Mouse (Mus musculus): ENCODE measurements around the gene Sgms1. TPM values are rescaled to one million over a fixed set of nuclear protein-coding genes. Genes with fewer than 3 reads are reported as not detected.

Gene Sgms1
- polyA plus RNA-seq, 1 experiment, result 40.7 TPM

DNA sequence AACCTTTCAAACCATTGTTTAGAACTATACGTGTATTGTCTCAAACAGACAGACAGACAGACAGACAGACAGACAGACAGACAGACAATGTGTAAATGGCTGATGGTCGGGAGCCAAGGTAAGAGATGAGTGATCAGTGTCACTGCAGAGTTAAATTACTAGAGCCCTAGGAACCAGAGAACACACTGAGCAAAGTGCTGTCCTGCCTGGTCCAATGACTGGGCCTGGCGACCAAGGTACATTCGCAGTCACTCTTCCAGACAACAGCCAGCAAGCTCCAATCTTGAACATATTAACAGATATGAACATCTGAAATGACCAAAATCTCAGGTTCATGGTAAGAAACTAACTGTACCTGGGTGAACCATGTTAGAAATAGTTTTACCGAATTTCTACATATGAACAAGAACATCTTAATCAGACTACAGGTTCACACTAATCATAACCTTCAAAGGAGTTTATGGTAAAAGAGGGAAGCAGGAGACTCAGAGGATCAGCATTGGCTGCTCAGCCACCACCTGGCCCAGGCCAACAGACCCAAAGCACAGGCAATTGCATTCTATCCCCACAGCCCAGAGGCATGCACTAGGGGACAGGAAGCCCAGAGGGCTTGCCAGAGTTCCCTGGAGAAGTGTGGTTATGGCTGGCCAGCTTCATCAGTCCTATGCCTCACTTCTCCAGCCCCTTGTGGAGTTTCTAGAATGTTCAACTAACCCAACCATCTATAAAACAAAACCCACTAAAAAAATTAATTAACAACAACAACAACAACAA is 104.6 kb downstream of the Sgms1 start:
- H3K27me3 ChIP-seq (replicated peaks; ENCODE audit: control insufficient read depth, insufficient read depth, low read length), result no peaks in the 10 kb centered on the region
- H3K27ac ChIP-seq (ENCODE audit: insufficient read depth, low read depth, low read length), result peak overlapping the region; percentile 59
- peaks cover 22% of the 10 kb centered on the region for H3K4me1 ChIP-seq (ENCODE audit: control insufficient read depth, insufficient read depth, low read length)
- 72% methylated on average over 5 of the region's 5 CpGs for WGBS
- no peak overlapping the region for H3K4me3 ChIP-seq (ENCODE audit: insufficient read depth, low read depth, low read length)
- peak; percentile 71 for DNase-seq
- no peaks in the 10 kb centered on the region for H3K36me3 ChIP-seq (ENCODE audit: control insufficient read depth, insufficient read depth, low read length)
- TF ChIP-seq POLR2A (IDR thresholded peaks at IDR 0.05; ENCODE audit: low read depth, low read length) (no peak), CTCF (conservative IDR thresholded peaks at IDR 0.05; ENCODE audit: insufficient read depth, insufficient read length, low read depth, low read length) (no peak)

DNA sequence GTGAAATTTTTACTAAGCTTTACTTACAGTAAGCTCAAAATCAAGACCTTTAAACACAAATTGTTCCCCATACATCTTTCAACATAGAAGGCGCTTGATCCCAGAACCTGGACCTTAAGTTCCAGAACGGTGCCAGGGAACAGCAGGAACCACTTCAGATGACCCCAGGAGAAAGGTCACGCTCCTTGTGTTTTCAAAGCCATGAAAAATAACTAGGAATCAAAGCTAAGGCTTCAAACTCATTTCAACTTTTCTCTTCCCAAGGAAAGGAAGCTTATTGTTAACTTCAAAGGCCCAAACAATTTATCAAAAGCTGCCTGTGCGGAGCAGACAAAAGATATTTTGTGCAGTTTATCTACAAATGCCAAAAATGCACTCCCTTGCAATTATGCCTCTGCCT is 107.6 kb downstream of the Sgms1 start:
- TF ChIP-seq POLR2A (IDR thresholded peaks at IDR 0.05; ENCODE audit: low read depth, low read length) (no peak), CTCF (conservative IDR thresholded peaks at IDR 0.05; ENCODE audit: insufficient read depth, insufficient read length, low read depth, low read length) (no peak)
- Histone ChIP-seq H3K4me1 (ENCODE audit: control insufficient read depth, insufficient read depth, low read length) (peaks cover 30% of the 10 kb centered on the region), H3K27ac (ENCODE audit: insufficient read depth, low read depth, low read length) (no peak overlapping the region; the same call in 1 of the 2 replicates), H3K36me3 (ENCODE audit: control insufficient read depth, insufficient read depth, low read length) (no peaks in the 10 kb centered on the region), H3K27me3 (replicated peaks; ENCODE audit: control insufficient read depth, insufficient read depth, low read length) (no peaks in the 10 kb centered on the region), H3K4me3 (ENCODE audit: insufficient read depth, low read depth, low read length) (no peak overlapping the region)
- DNase-seq, result peak; percentile 71
- 54% methylated on average over 4 of the region's 4 CpGs for WGBS

DNA sequence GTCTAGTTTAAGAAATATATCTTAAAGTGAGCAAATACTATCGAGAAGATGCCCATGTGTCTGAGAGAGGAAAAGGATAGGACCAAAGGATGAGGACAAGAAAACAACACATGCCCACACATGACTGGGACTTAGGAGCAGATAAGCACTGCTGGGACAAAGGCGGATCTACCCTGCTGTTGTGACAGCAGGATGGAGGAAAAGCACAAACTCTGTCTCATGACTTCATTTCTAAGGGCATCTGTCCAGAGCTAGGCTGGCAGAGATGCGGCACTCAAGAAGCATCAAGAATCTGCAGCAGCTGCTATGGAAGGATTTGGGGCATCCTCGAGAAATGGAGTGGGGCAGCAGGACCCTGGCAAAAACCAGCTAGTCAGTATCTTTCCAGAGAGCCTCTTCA is 109.1 kb downstream of the Sgms1 start:
- TF ChIP-seq POLR2A (IDR thresholded peaks at IDR 0.05; ENCODE audit: low read depth, low read length) (no peak), CTCF (conservative IDR thresholded peaks at IDR 0.05; ENCODE audit: insufficient read depth, insufficient read length, low read depth, low read length) (no peak)
- no peaks in the 10 kb centered on the region for H3K27me3 ChIP-seq (replicated peaks; ENCODE audit: control insufficient read depth, insufficient read depth, low read length)
- 81% methylated on average over 4 of the region's 4 CpGs for WGBS
- H3K4me3 ChIP-seq (ENCODE audit: insufficient read depth, low read depth, low read length), result no peak overlapping the region
- H3K27ac ChIP-seq (ENCODE audit: insufficient read depth, low read depth, low read length), result no peak overlapping the region
- peaks cover 43% of the 10 kb centered on the region for H3K4me1 ChIP-seq (ENCODE audit: control insufficient read depth, insufficient read depth, low read length)
- DNase-seq, result no peak
- H3K36me3 ChIP-seq (ENCODE audit: control insufficient read depth, insufficient read depth, low read length), result no peaks in the 10 kb centered on the region

DNA sequence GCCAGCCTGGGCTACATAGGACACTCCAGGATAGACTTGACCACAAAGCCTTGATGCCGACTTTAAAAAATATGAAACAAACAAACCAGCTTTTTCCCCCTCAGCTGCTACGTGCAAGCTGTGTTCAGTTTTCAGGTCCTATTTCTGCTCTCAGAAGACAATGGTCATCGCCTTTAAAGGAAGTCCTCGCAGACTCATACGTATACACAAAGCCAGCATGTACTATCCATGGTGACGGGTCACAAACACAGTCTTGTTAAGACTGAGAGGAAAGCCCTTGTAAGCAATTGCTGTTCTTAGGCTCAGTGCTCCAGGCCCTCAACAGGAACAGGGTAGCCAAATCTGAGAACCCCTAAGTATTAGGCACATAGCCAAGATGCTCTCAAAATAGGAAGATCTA is 110.1 kb downstream of the Sgms1 start:
- TF ChIP-seq POLR2A (IDR thresholded peaks at IDR 0.05; ENCODE audit: low read depth, low read length) (no peak), CTCF (conservative IDR thresholded peaks at IDR 0.05; ENCODE audit: insufficient read depth, insufficient read length, low read depth, low read length) (no peak)
- peaks cover 46% of the 10 kb centered on the region for H3K4me1 ChIP-seq (ENCODE audit: control insufficient read depth, insufficient read depth, low read length)
- 89% methylated on average over 6 of the region's 6 CpGs for WGBS
- H3K27ac ChIP-seq (ENCODE audit: insufficient read depth, low read depth, low read length), result no peak overlapping the region
- DNase-seq, result no peak
- no peaks in the 10 kb centered on the region for H3K27me3 ChIP-seq (replicated peaks; ENCODE audit: control insufficient read depth, insufficient read depth, low read length)
- H3K36me3 ChIP-seq (ENCODE audit: control insufficient read depth, insufficient read depth, low read length), result no peaks in the 10 kb centered on the region
- H3K4me3 ChIP-seq (ENCODE audit: insufficient read depth, low read depth, low read length), result no peak overlapping the region

DNA sequence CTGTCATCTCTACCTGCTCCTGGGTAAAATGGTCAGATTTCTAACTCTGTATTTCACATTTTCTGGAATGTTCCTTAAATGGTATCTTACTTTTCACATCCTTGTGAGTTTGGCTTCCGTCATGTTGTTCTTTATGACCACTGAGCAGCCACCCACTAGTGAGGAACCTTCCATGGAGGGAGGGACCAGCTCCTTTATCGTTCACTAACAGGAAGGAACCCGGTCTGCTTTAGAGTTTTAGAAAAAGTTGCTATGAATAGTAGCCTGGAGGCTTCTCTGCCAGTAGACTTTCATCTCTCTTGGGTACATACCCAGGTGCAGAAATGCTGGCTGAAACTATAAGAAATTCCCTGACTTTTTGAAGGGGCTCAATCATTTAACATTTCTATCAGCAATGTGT is 111.6 kb downstream of the Sgms1 start:
- no peak overlapping the region for H3K27ac ChIP-seq (ENCODE audit: insufficient read depth, low read depth, low read length)
- no peak for DNase-seq
- peaks cover 45% of the 10 kb centered on the region for H3K4me1 ChIP-seq (ENCODE audit: control insufficient read depth, insufficient read depth, low read length)
- no peak overlapping the region for H3K4me3 ChIP-seq (ENCODE audit: insufficient read depth, low read depth, low read length)
- 42% methylated on average over 3 of the region's 3 CpGs for WGBS
- TF ChIP-seq CTCF (conservative IDR thresholded peaks at IDR 0.05; ENCODE audit: insufficient read depth, insufficient read length, low read depth, low read length) (no peak), POLR2A (IDR thresholded peaks at IDR 0.05; ENCODE audit: low read depth, low read length) (no peak)
- H3K36me3 ChIP-seq (ENCODE audit: control insufficient read depth, insufficient read depth, low read length), result no peaks in the 10 kb centered on the region
- H3K27me3 ChIP-seq (replicated peaks; ENCODE audit: control insufficient read depth, insufficient read depth, low read length), result no peaks in the 10 kb centered on the region

DNA sequence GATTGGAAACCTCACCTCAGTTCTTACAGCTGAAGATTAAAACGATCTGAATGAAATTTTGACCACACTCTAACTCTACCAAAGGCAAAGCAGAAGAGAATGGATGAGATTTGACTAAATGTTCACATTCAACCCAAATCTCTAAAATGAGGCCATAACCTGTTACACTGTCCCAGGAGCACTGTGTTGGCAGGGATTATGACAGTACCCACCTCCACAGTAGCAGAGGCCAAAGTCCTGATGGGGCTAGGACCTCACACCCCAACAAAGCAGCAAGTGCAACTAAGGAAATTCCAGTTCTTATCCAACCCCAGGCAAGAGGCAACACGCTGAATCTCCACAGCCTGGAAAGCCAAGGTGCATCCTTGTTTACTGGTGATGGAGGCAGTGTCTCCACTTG is 112.2 kb downstream of the Sgms1 start:
- TF ChIP-seq CTCF (conservative IDR thresholded peaks at IDR 0.05; ENCODE audit: insufficient read depth, insufficient read length, low read depth, low read length) (no peak), POLR2A (IDR thresholded peaks at IDR 0.05; ENCODE audit: low read depth, low read length) (no peak)
- no peaks in the 10 kb centered on the region for H3K36me3 ChIP-seq (ENCODE audit: control insufficient read depth, insufficient read depth, low read length)
- 57% methylated on average over 2 of the region's 2 CpGs for WGBS
- H3K4me1 ChIP-seq (ENCODE audit: control insufficient read depth, insufficient read depth, low read length), result peaks cover 45% of the 10 kb centered on the region
- H3K27me3 ChIP-seq (replicated peaks; ENCODE audit: control insufficient read depth, insufficient read depth, low read length), result no peaks in the 10 kb centered on the region
- no peak overlapping the region for H3K4me3 ChIP-seq (ENCODE audit: insufficient read depth, low read depth, low read length)
- DNase-seq, result peak; percentile 53
- peak overlapping the region; percentile 33; the same call in 1 of the 2 replicates for H3K27ac ChIP-seq (ENCODE audit: insufficient read depth, low read depth, low read length)

DNA sequence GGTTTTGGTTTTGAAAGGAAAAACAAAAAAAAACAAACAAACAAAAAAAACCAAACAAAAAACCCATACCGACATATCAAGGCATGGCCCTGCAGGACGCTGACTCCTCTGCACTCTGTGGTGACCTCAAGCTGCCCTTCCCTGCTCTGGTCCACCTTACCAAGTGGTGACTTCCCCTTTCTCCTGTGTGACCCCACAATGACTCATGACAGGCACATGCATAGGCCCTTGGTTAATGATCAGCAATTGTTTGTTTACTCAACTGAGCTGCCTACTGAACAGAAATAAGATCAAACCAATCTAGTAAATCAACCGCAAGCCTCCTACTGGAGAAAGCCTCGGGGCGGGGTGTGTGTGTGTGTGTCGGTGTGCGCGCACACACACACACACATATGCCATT is 112.7 kb downstream of the Sgms1 start:
- H3K27me3 ChIP-seq (replicated peaks; ENCODE audit: control insufficient read depth, insufficient read depth, low read length), result no peaks in the 10 kb centered on the region
- H3K36me3 ChIP-seq (ENCODE audit: control insufficient read depth, insufficient read depth, low read length), result no peaks in the 10 kb centered on the region
- H3K27ac ChIP-seq (ENCODE audit: insufficient read depth, low read depth, low read length), result peak overlapping the region; percentile 44; the same call in 1 of the 2 replicates
- no peak for TF ChIP-seq POLR2A (IDR thresholded peaks at IDR 0.05; ENCODE audit: low read depth, low read length)
- 0 out of 2 replicates have a peak, but pooled peaks have one; percentile 0 for TF ChIP-seq CTCF (conservative IDR thresholded peaks at IDR 0.05; ENCODE audit: insufficient read depth, insufficient read length, low read depth, low read length)
- no peak overlapping the region for H3K4me3 ChIP-seq (ENCODE audit: insufficient read depth, low read depth, low read length)
- DNase-seq, result peak; percentile 86
- peaks cover 44% of the 10 kb centered on the region for H3K4me1 ChIP-seq (ENCODE audit: control insufficient read depth, insufficient read depth, low read length)
- 40% methylated on average over 8 of the region's 8 CpGs for WGBS
